Mouse (Mus musculus) lung, adult 2 months (tissue): ENCODE results near the gene Slc38a4.

Experiments used
- CTCF ChIP-seq: fragments of 200-500 bp; IDR thresholded peaks from 2 replicates; pipeline ENCODE4 v1.5.1; 2011; ENCODE audit warnings: mild to moderate bottlenecking, low read length, control low read depth; ENCODE audit not compliant: insufficient read depth
- POLR2A ChIP-seq: fragments of 200-500 bp; IDR thresholded peaks from 2 replicates; pipeline ENCODE4 v1.6.1; 2011; ENCODE audit warnings: low read depth, mild to moderate bottlenecking, control low read depth, low read length, borderline replicate concordance; ENCODE audit errors: extremely low read depth

DNA sequence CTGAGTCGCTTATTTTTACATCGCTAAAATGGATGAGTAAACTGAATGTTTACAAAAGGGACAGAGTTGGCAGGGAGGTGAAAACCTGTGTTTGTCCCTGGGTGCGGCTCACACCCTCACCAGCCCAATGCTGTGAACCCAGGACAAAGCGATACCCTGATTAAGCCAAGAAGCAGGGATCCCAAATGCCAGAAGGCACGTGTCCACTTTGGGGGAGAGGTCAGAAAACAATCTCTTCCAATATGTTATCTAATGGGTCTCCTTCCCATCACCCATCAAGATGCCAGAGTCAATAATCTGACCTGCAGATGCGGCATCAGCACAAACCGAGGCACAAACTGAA, 51.3 kb downstream of the Slc38a4 start:
- TF ChIP-seq CTCF (no peak), POLR2A (no peak)
